Mouse (Mus musculus): Measurements from ENCODE around the gene Trmt61a.
"Not testable (repeated sequence)": the region's sequence is repeated elsewhere in the genome, so short reads cannot be mapped to it uniquely, and the experiment has no call there.

Trmt61a gene

DNA sequence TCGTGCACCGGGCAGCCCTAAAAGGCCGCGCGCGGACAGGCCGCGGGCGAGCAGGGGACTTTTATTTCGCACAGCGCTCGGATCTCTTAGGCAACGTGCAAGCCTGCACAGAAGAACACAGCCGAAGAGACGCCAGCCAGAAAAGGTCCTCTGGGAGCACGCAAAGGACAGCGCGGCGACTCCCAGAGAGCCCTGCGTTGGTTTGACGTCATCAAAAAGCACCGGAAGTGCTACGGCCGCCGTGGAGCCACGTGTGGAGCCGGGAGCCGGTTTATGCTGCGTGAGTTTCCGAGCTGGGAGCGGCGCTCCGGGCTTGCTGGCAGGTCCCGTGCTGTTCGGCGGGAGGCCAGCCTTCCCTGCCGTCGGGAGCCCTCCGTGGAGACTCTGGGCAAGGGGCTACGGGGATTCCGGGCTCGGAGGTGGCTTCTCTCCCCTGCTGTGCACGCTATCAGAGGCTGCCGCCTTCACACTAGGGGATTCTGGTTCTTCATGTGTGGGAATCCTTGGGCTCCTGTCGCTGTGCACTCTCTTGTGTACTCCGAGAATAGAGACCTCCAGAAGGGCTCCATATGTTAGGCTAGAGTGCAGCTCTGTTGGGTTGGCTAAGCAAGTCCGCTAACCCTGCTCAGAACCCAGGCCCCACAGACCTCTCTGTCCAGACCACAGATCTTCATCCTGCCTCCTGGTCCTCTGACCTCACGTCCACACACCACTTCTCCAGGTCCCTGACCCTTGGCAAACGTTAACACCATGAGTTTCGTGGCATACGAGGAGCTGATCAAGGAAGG lies at the start of gene Trmt61a:
TSS of gene Trmt61a (plus strand) at position 224 of the 788 bp plus-strand sequence.
- peak; percentile 89 for DNase-seq (ENCODE audit: low read depth, low spot score)

DNA sequence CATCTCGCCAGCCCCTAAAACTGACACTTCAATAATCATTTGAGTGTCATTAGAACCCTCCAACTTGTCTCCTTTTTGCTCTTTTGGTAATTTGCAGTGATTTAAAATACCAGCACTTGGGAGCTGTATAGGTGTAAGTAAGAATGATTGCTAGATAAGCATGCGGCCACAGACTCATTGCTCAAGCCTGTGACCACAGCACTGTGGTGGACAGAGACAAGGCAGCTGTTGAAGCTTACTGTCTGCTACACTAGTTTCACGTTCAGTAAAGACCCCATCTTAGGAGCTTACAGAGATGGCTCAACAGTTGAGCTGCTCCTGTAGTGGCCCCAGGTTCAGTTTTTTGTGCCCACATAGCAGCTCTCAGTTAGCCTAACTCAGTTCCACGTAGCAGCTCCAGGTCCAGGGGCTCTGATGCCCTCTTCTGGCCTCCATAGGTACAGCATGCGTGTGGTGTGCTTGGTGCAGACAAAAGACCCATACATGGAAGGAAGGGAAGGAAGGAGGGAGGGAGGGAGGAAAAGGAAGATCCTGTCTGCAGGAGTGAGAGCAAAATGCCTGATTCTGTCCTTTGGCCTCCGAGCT lies 29.8 kb upstream of the Trmt61a start:
- no peak for DNase-seq (ENCODE audit: low read depth, low spot score)

DNA sequence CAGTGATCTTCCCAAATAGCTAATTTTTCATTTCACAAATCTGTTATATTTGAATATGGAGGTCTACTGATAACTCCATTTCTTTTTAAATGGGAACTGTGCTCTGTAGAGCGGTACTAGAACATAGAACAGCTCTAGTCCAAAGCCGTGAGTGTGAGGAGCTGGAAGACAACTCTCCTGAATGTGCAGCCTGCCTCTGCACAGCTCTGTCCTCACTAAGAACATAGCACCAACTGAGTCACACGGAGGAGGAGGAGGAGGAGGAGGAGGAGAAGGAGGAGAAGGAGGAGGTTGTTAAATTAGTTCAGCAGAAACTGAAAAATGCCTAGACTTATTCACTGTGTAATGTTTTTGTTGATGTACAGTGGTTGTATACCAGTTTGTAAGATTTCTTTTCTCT lies 25.0 kb upstream of the Trmt61a start:
- no peak for DNase-seq (ENCODE audit: low read depth, low spot score)

DNA sequence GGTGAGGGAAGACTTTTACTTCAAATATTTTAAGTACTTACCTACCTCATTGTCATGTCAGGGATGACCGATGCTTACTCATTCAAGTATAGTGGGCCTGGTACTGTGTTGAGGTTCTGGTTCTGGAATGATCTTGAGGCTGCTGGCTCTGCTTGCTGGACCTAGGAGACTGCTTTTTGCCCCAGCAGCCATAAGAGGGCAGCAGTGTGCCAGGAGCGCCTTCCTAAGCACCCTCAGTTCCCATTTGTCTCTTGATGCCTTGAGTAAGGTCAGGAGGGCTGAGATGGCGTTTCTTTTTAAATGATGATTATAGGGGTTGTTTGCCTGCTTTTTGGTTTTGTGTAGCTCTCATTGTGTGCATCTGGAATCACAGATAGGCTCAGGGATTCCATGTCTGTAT lies 24.5 kb upstream of the Trmt61a start:
- DNase-seq (ENCODE audit: low read depth, low spot score), result peak; percentile 78

DNA sequence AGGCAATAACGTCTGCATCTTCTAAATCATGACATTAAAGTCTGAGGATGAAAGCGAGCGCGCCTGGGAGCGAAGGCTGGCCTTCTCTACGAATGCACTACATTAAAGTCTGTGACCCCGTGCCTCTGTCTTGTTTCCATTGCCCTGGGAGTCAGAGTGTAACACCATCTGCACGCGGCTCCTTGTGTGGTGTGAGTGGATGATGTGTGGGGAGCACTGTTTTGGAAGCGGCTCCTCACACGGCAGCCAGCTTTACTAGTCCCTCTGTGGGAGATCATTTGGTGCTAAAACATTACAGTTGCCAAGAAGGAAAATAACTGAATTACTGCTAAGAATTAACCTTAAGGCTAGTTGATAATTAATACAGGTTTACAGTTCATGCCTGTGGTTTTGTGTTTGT lies 22.2 kb upstream of the Trmt61a start:
- no peak for DNase-seq (ENCODE audit: low read depth, low spot score)

DNA sequence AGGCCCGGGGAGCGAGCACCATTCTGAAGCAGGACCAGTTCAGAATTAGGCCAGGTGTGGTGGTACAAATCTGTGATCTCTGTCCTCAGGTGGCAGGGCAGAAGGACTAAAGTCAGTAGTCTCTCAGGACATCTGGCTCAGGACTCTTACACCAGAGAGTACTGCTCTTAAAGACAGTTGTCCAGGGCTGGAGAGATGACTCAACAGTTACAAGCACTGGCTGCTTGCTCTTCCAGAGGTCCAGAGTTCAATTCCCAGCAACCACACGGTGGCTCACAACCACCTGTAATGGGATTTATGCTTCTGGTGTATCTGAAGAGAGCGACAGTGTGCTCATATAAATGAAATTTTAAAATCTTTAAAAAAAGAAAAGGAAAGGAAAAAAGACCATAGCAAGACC lies 18.6 kb upstream of the Trmt61a start:
- DNase-seq (ENCODE audit: low read depth, low spot score), result no peak

DNA sequence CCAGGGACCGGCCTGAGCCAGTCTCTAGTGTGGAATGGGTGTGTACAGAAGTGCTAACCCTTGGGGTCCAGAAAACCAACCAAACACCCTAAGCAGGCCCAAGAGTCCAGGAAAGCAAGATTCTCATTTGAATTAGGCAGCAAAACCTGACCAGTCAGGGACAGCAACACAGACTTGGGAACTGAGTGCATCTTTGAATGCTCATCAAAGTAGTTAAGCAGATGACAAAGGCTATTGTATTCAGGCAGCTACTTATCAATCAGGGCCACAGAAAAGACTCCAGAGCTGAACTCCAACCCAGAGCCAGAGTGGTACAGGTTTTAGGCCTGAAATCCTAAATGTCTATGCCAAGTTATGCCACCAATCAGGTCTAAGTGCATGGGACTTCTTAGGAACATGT lies 17.3 kb upstream of the Trmt61a start:
- DNase-seq (ENCODE audit: low read depth, low spot score), result no peak

DNA sequence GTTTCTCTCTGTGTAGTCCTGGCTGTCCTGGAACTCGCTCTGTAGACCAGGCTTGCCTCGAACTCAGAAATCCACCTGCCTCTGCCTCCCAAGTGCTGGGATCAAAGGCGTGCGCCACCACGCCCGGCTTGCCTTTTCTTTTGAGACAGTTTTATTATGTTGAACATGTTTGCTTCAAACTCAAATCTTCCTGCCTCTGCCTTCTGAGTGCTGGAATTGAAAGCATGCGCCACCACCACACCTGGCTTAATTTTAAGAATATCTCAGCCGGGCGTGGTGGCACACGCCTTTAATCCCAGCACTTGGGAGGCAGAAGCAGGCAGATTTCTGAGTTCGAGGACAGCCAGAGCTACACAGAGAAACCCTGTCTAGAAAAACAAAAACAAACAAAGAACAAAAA lies 16.4 kb upstream of the Trmt61a start:
- not testable (repeated sequence) for DNase-seq (ENCODE audit: low read depth, low spot score)

DNA sequence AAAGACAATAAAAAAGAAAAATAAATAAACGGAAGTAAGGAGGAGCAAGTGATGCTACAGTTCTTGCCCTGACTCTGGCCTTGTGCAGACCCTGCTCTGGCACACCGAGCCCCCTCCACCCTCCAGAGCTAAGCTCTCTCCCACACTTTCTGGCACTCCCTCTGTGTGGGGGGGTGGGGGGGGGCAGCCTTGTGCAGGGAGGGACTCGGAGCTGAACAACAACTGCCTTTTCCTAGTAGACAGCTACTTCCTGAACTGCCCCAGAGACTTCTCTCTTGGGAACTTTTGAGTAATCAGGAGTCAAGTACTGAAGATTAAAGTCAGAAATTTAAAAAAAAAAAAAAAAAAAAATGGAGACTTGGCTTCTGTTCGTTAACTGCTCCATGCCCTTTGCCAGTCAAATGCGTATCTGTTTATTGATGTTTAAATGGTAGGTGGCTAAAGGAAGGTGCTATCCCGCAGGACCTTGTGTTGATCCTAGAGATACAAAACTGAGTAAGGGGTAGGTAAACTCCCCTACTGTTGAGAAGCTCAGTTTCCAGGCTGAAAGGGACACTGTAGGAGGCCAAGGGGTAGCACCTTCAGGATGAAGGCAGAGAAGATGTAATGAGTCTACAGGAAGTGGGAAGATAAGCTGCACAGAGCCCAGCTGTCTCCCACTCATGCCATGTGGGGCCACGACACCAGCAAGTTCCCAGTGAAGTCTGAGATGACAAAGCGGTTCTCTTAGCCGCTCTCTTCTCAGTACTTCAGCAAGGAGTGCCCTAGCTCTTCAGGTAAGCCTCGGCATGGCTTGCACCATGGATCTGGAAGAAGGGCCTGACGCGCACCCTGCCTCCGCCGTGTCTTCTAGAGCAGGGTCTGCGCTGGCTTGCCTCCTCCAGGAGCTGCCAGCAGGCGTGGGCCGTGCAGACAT lies 14.4 kb upstream of the Trmt61a start:
- DNase-seq (ENCODE audit: low read depth, low spot score), result no peak

DNA sequence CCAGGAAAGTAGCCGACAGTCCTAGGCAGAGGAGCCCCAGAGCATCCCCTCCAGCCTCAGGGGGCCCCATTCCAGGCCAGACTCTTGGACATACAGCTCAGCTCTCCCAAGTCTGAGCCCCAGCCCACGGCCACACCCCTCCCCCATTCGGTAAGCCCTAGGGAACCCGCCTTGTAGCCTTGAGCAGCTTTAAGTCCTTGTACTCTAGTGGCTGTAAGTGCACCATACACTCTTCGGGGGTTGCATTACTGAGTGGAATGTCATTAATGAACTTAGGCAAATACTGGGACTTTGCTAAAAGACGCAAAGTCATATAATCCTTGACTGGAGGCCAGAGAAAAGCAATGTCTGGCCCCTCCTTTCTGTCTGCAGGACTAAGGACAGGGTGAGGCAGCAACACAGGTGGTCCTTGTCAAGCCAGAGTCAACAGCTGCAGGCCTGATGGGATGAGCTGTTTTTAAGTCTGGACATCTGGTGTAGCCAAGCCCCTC lies 13.7 kb upstream of the Trmt61a start:
- no peak for DNase-seq (ENCODE audit: low read depth, low spot score)

DNA sequence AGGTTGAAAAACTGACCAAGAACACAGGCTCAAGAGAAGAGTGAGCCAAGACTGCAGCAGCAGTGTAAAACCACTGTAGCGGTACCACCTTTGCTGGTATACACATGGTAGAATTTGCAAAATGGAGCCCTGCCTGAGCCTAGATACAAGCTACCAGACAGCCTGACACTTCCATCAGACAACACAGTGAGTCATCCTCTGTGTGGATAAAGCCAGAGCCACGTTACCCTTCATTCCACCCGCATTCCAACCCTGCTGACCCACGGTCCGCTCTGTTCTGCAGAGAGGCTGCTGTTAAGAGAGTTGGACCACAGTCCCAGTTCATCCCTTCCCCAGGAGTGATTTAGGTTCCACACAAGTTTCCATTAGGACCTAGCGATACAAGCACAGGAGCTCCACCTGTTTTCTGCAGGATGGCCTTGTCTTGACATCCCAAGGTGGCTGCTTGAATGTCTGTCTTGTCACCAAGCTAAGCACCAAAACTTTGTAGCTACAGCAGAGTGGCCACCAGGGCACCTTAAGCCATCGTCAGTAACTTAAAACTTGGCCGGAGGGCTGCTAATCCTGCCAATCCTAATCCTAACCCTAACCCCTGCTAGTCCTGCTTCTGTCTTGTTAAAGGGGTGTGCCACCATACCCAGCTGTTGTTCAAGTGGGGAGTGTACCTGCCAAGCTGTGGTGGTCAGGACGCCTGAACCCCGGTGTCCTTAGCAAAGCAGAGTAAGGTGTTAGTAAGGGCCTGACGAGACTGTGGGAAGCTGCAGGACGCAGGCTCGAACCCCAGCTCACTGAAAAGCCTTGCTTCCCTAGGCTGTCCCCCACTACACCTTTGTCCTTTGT lies 12.6 kb upstream of the Trmt61a start:
- DNase-seq (ENCODE audit: low read depth, low spot score), result no peak

DNA sequence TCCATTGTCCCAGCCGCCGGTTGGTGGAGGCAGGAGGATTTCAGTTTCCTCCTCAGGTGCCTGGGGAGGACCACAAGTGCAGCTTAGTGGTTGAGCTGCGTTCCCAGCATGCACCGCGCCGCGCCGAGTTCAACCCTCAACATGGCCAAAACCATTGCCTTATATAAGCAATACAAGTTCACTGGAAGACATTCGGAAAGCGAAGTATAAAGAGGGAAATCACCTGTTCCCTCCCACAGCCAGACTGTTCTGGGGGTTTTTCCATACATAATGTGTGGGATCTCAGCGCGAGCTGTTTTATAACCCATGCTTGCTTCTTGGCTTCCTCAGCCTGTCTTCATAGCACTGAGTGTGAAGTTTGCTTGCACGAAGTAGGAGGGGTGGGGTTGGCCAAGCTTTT lies 11.5 kb upstream of the Trmt61a start:
- peak; percentile 89 for DNase-seq (ENCODE audit: low read depth, low spot score)

DNA sequence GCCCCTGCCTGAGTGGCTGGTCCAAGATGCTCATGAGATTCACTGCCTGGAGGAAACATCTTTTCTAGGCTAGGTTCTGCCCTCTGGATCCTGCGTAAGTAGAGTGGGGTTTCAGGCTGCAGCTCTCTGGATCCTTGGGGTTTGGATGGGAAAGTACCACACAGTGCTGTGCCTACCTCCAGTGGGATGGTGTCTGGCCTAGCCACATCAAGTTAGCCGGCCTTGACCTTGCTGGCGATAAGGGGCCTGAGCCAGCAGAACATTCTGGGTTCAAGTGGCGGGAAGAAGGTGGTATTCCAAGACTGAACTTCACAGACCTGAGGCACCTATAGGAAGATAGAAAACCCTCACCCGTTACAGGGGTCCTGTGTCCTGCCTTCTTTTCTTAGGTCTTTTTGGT lies 10.5 kb upstream of the Trmt61a start:
- DNase-seq (ENCODE audit: low read depth, low spot score), result no peak

DNA sequence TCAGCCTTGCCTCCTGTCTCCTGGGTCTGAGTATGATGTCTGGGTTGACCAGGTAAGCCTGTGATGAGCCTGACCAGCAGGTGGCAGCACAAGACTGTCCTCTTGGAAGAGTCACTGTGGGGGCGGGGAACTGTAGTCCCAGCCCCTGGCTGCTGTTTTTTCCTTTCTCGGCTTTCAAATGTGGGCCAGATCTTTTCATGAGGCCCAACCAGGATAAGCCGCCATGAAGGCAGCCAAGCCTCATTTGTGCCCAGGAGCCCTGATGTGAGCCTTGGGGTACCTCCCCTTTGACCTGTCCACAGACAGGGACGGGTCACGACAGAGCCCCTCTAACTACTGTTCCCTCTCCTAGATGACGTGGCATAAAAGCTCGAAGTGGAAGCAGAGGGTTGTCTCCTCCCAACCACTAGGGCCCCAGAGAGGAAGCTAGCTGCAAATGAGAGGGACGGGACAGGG lies 9.4 kb upstream of the Trmt61a start:
- peak; percentile 91 for DNase-seq (ENCODE audit: low read depth, low spot score)

DNA sequence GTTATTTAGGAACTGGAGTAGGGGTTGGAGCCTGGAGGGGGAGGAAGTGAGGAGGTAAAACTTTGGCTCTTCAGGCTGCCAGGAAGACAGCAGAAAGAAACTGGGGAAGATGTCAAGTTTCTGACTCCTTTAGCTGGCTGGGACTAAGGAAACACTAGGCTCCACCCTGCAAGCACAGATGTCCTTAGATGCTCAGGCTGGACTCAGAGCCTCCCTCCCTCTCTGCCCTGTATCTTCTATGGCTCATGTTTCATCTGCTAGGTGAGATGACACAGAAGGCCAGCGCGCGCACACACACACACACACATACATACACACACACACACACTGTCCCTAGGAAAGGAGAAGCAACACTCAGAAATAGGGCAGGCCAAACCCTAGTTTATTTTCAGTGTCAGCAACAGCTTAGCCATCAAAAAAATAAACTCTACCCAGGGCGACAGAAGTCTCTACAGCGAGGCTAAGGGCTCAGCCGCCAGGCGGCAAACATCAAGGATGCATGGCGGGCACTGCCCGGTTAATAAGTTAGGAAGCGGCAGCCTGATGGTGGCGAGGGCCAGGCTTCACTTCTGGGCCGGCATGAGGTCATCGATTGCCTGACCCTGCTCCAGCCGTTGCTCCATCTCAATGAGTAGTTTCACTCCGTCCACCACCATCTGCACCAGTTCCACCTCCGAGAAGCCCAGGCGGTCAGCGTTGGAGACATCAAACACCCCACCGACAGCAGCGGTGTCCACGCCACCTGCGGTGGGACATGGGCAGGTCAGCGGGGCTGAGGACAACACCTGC lies 8.7 kb upstream of the Trmt61a start:
- no peak for DNase-seq (ENCODE audit: low read depth, low spot score)

DNA sequence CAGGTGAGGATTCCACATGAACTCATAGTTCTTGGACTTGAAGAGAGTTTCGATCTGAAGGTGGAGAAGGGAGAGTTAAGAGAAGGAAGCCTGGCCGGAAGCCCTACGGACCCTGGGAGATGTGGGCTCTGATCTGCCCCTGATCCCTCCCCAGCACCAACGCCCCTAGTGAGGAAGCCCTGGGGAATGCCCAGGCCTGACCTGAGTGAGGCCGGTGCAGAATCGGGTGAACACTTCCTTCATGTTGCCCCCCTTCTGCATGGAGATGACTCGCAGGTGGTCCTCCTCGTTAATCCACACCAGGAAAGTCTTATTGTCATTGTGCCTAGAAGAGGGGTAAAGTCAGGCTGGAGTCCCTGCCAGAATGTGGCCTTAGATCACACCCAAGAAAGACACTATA lies 7.9 kb upstream of the Trmt61a start:
- DNase-seq (ENCODE audit: low read depth, low spot score), result no peak

DNA sequence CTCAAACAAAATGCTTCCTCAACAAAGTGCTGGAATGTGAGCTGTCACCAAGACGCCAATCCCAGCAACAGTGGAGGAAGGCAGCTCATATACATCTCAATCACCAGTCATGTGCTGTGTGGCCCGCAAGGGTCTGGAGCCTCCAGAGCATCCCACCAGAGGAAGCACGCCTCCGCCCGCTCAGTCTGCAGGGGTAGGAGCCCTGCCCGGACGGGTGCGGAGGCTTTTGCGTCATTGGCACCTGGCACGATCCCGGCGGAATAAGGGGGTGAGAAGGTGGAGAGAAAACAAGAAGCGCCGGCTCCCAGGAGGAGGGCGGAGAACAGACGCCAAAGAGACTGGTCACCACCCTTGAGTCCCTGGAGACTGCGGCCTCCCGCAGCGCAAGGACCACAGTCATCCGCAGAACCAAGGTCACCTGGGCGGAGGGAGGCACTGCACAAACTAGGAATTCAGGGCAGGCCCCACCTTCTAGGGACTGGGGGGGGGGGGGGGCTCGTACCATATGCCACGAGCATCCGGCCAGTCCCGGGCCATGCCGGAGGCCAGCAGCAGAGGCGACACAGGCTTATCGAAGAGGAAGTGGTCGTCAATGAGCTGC lies 7.4 kb upstream of the Trmt61a start:
- DNase-seq (ENCODE audit: low read depth, low spot score), result no peak

DNA sequence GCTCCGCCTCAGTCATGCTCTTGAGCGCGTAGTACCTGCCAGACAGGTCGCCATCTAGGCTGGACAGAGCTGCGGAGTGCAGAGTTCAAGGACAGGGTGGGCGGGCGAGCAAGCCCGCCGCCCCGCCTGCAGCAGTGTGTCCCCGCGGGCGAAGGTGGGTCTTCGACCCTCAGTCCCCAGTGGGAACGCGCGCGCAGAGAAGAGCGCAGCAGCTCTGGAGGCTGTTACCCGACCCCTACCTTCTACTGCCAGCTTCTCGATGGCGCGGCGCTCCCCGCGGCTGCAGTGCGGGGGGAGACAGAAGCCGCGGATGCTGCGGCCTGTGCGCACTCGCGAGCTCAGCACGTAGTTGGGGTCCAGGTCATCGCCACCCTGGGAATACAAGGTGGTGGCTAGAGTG lies 6.9 kb upstream of the Trmt61a start:
- DNase-seq (ENCODE audit: low read depth, low spot score), result no peak

DNA sequence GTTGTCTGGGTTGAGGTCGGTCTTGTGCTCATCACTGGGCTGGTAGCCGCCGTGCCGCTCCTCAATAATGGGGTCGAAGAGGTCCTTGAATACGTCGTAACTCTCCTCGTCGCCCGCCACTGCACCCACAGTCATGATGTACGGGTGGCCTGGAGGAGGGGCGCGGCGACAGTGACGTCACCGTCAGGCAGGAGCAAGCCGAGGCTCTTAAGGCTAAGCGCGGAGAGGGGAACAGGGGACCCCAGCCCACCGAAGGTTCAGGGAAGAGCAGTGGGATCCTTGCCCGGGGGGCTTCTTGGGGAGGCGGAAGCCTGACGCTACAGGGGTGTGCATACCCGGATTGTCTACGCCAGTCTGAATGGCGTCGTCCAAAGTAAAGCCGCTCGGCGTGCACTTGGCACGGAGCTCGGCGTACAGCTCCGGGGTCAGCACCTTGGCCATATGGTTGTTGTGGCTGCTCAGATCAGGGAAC lies 6.4 kb upstream of the Trmt61a start:
- no peak for DNase-seq (ENCODE audit: low read depth, low spot score)

DNA sequence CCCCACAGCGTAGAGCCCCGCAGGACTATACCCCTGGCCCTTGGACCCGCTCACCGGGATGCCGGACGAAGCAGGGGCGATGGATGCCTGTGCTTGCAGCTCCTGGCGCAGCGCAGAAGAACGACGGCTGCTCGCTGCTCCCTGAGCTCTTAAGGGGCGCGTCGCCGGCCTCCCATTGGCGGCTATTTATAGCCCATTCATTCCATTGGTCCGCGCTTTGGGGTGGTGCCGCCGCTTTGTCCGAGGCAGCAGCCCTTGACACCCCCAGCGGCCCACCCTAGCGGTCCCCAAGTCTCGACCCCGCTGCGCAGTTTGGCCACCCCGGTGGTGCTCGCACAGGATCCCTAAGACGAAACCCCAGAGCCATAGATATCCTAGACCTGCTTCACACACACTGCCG lies 5.7 kb upstream of the Trmt61a start, which contains the start of gene Ckb:
TSS of gene Ckb (minus strand) at position 163 of the 400 bp plus-strand sequence.
- DNase-seq (ENCODE audit: low read depth, low spot score), result peak; percentile 86

Data from telencephalon, adult 2 months (tissue).